Mouse (Mus musculus) olfactory bulb, adult 2 months (tissue): Measurements from ENCODE around the gene Prdm10. TPM values are rescaled to one million over a fixed set of nuclear protein-coding genes. Genes with fewer than 3 reads are reported as not detected.

Experiments used
- H3K27ac ChIP-seq: fragments of 200-500 bp; 2 replicates; pipeline ENCODE4 v1.5.1; 2012; ENCODE audit warnings: low read depth, low read length; ENCODE audit not compliant: insufficient read depth
- H3K4me1 ChIP-seq: fragments of 200-500 bp; 2 replicates; pipeline ENCODE4 v1.6.1; 2012; ENCODE audit warnings: low read length; ENCODE audit not compliant: control insufficient read depth, insufficient read depth
- H3K4me3 ChIP-seq: fragments of 200-500 bp; 2 replicates; pipeline ENCODE4 v1.5.1; 2012; ENCODE audit warnings: mild to moderate bottlenecking, low read depth, low read length, moderate library complexity; ENCODE audit not compliant: insufficient read depth
- CTCF ChIP-seq: fragments of 200-500 bp; IDR thresholded peaks from 2 replicates; pipeline ENCODE4 v1.5.1; 2012; ENCODE audit warnings: low read depth, mild to moderate bottlenecking, low read length, moderate library complexity; ENCODE audit not compliant: insufficient read depth
- POLR2A ChIP-seq: fragments of 200-500 bp; IDR thresholded peaks from 2 replicates; pipeline ENCODE4 v1.6.1; 2012; ENCODE audit warnings: mild to moderate bottlenecking, low read depth, low read length, moderate library complexity; ENCODE audit not compliant: insufficient read depth
- WGBS: fragments of 180-500 bp; shearing (Covaris S2); methylation state at CpG from one replicate; pipeline ENCODE4 v1.1.7; 2018; 5-methylcytosine and 5-hydroxymethylcytosine counted together
- polyA plus RNA-seq: library from polyadenylated mRNA; stranded (reverse); fragments of >200 nt; gene quantifications from 2 replicates; pipeline ENCODE4 v1.2.4, GENCODE M21; 2012; ENCODE audit warnings: low replicate concordance; ENCODE audit not compliant: missing spikeins, insufficient read depth, insufficient read length

Prdm10 gene
- polyA plus RNA-seq, 1 experiment: not detected

DNA sequence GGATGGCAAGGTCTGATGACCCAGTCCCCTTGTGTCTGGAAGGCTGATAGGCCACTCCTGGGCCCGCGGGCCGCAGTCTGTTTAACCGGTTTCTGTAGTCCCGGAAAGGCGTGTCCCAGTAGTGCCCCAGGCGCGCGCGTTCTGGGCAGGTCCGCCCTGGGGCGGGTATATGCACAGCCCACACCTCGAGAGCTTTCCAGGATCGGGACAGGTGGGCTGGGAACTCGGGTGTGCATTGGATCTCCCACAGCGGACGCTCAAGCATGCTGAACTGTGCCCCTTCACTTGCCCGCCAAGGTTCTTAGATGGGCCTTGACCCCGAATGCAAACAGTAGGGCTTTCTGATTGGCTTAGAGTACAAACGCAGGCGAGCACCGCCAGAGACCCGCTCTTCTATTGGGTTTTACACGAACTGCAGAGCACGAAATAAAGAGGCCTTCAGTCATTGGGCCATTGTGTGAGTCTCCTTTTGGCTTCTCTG is 413 bp upstream of the Prdm10 start:
- Histone ChIP-seq H3K4me3 (peak overlapping the region; percentile 72), H3K4me1 (peaks cover 3% of the 10 kb centered on the region; the same call in 1 of the 2 replicates), H3K27ac (peak overlapping the region; percentile 98)
- 0% methylated on average over 25 of the region's 25 CpGs for WGBS
- no peak for TF ChIP-seq CTCF
- peak; percentile 22; the same call in 1 of the 2 replicates for TF ChIP-seq POLR2A

GRCm38 (mm10) chr9:31281011-31281662 is 799 bp downstream of the Prdm10 start:
- peak; percentile 41; the same call in 1 of the 2 replicates for TF ChIP-seq POLR2A
- no peak for TF ChIP-seq CTCF
- 2% methylated on average over 63 of the region's 63 CpGs for WGBS
- Histone ChIP-seq H3K4me3 (peak overlapping the region; percentile 72), H3K27ac (peak overlapping the region; percentile 98), H3K4me1 (peaks cover 3% of the 10 kb centered on the region; the same call in 1 of the 2 replicates)

DNA sequence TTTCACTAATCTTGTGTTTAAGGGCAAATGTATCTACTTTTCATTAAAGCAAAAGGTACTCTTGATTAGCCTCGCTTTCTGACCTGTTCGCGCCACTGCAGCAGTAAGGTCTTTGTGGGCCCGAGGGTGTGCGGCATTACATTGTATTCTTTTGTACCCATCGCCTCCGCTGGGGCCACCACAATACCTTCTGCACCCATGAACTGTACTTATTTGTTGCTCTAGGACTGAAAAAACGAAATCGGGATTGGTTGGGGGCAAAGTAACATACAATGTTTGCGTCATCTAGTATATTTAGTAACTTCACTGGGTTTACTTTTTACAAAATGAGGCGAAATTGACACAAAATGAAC is 1.3 kb downstream of the Prdm10 start:
- H3K27ac ChIP-seq: peak overlapping the region; percentile 98; the same call in 1 of the 2 replicates
- peak overlapping the region; percentile 50 for H3K4me3 ChIP-seq
- no peak for TF ChIP-seq CTCF
- 2% methylated on average over 11 of the region's 11 CpGs for WGBS
- peaks cover 3% of the 10 kb centered on the region; the same call in 1 of the 2 replicates for H3K4me1 ChIP-seq

- no peak for TF ChIP-seq CTCF
- TF ChIP-seq POLR2A: no peak
- H3K4me1 ChIP-seq: peaks cover 3% of the 10 kb centered on the region; the same call in 1 of the 2 replicates
- WGBS: 34% methylated on average over 4 of the region's 4 CpGs
- H3K4me3 ChIP-seq: no peak overlapping the region
- no peak overlapping the region for H3K27ac ChIP-seq
These were observed 2.2 kb downstream of the Prdm10 start for GRCm38 (mm10) chr9:31282536-31282935.

DNA sequence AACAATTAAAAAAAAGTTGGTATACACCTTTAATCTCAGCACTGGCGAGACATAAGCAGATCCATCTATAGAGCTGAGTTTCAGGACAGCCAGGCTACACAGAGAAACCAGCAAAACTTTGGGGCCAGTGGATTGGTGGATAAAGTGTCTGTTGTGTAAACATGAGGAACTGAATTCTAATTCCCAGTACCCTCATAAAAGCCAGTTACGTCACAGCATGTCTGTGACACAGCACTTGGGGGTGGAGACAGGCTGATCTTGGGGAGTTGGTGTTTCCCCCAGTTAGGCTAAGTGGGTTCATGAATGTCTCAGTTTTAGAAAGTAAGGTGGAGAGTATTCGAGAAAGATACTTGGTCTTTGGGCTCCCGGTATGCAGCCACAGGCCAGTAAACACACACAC is 2.7 kb downstream of the Prdm10 start:
- peaks cover 3% of the 10 kb centered on the region; the same call in 1 of the 2 replicates for H3K4me1 ChIP-seq
- H3K27ac ChIP-seq: no peak overlapping the region
- WGBS: 78% methylated on average over 4 of the region's 4 CpGs
- no peak overlapping the region for H3K4me3 ChIP-seq
- no peak for TF ChIP-seq POLR2A
- TF ChIP-seq CTCF: no peak

- H3K4me1 ChIP-seq: peaks cover 3% of the 10 kb centered on the region; the same call in 1 of the 2 replicates
- TF ChIP-seq CTCF: no peak
- no peak for TF ChIP-seq POLR2A
- H3K4me3 ChIP-seq: no peak overlapping the region
- 90% methylated on average over 3 of the region's 3 CpGs for WGBS
- H3K27ac ChIP-seq: no peak overlapping the region
These were observed 3.6 kb downstream of the Prdm10 start for GRCm38 (mm10) chr9:31283911-31284310.

- peaks cover 16% of the 10 kb centered on the region for H3K4me1 ChIP-seq
- 18% methylated on average over 14 of the region's 14 CpGs for WGBS
- TF ChIP-seq CTCF: no peak
- TF ChIP-seq POLR2A: no peak
- no peak overlapping the region for H3K4me3 ChIP-seq
- H3K27ac ChIP-seq: peak overlapping the region; percentile 71
These were observed 10.0 kb downstream of the Prdm10 start for GRCm38 (mm10) chr9:31290201-31290862.

DNA sequence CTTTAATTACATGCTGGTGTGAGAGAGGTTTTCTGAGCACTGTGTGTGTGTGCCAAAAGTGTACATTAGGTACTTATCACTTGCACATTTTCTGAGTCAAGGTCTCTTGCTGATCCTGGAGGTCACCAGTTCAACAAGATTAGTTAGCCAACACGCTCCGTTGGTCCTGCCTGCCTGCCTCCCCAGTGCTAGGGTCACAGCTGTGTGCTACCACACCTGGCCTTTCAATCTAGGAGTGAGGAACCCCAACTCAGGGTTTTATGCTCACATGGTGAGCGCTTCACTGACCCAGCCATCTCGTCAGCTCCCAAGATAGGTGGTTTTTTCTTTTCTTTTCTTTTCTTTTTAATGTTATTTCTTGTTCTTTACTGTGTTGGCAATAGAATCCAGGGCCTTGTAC is 11.6 kb downstream of the Prdm10 start:
- TF ChIP-seq CTCF: no peak
- TF ChIP-seq POLR2A: no peak
- H3K4me1 ChIP-seq: peaks cover 16% of the 10 kb centered on the region
- 85% methylated on average over 4 of the region's 4 CpGs for WGBS
- H3K4me3 ChIP-seq: no peak overlapping the region
- H3K27ac ChIP-seq: no peak overlapping the region

DNA sequence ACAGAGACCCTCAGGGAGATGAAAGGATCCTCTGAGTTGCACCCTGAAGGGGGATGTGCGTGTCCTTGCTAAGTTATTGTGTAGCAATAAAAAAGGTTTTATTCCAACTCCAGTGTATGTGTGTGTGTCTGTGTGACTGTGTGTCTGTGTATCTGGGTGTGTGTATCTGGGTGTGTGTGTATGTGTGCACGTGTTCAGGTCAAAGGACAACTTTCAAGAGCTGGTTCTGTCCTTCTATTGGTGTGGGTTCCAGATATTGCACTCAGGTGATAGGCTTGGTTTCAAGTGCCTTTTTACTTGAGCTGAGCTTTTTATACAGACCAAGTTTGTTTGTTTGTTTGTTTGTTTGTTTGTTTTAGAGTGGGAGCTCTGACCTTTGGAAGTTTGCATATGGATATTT is 12.9 kb downstream of the Prdm10 start:
- H3K27ac ChIP-seq: no peak overlapping the region
- peaks cover 19% of the 10 kb centered on the region for H3K4me1 ChIP-seq
- 92% methylated on average over 2 of the region's 2 CpGs for WGBS
- TF ChIP-seq CTCF: no peak
- TF ChIP-seq POLR2A: no peak
- no peak overlapping the region for H3K4me3 ChIP-seq

DNA sequence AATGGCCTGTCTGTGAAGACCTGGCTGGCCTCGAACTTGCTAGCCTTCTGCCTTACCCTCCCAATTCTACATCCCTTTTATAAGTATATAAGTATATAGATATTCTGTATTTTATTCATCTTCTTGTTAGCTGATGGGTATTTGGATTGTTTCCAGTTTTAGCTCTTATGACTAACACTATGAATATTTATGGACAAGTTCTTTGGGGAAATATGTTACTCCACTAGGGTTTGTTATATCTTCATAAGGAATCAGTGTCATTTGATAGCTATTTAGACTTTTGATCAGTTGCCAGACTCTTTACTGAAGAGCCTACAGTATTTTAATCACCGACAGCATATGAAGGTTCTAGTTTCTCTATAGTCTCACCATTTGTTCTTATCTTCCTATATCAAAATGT is 15.0 kb downstream of the Prdm10 start:
- WGBS: 72% methylated on average over 2 of the region's 2 CpGs
- H3K4me3 ChIP-seq: no peak overlapping the region
- TF ChIP-seq CTCF (no peak), POLR2A (no peak)
- no peak overlapping the region for H3K27ac ChIP-seq
- H3K4me1 ChIP-seq: peaks cover 18% of the 10 kb centered on the region
